Mouse (Mus musculus) mouse trophoblast stem cell (cell line): ENCODE measurements around the gene Cfap44.

ENCODE experiments used
- in situ Hi-C, 2 experiments: fragments of 300-500 bp; cut with MseI, MboI; formaldehyde crosslinking; loops; 2 replicates in 1 of 2; 3 replicates in 1 of 2; pipeline ENCODE4 v1.15.1; 2025

The Cfap44 gene

GRCm38 (mm10) chr16:44530191-44530590 lies 135.6 kb downstream of the Cfap44 start:
- in situ Hi-C loops = no loop called here

- in situ Hi-C loops = no loop called here
Measured at GRCm38 (mm10) chr16:44530829-44531228, 136.2 kb downstream of the Cfap44 start.

- in situ Hi-C loops = no loop called here
Measured at GRCm38 (mm10) chr16:44531239-44531797, 136.7 kb downstream of the Cfap44 start.
